Mouse (Mus musculus): ENCODE measurements around the gene Samd4b.

DNA sequence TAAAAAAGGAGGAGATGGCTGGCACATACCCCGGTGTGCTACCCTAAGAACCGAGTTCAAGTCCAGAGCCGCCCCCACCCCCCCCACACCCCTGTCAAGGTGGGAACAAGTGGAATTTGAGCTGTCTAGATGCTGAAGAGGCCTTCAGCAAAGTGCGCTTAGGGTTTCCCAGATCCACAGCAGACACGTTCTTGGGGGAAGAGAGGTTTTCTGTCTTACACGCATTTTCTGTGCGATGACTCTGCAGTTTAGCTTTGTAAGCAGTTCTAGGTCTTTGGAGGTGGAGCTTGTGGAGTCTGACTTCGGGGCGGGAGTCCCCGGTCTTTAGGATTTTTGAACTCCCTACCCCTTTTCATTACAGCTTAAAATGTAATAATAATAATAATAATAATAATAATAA is 33.1 kb upstream of the Samd4b start, which contains the start of gene Acp7:
- no peak for TF ChIP-seq ZC3H11A (IDR thresholded peaks at IDR 0.05; ENCODE audit: low read depth, low read length)
- no peak for TF ChIP-seq BHLHE40 (IDR thresholded peaks at IDR 0.05; ENCODE audit: borderline replicate concordance, low read depth, low read length)

Data from MEL (cell line).